Mouse (Mus musculus) kidney, adult 2 months (tissue): ENCODE measurements at regions not wholly inside any gene's neighbourhood (a gene's known extent, or its start where the extent isn't known, plus 50 kb on each side); places are given as distances from the start of the nearest gene placed in this dataset.

Experiments
- CTCF ChIP-seq: fragments of 200-500 bp; conservative IDR thresholded peaks from 2 replicates; pipeline ENCODE4 v1.5.1; 2011; ENCODE audit warnings: low read depth, mild to moderate bottlenecking, control low read depth, low read length, moderate library complexity, mixed read lengths; ENCODE audit not compliant: insufficient read depth, insufficient read length
- POLR2A ChIP-seq: fragments of 200-500 bp; IDR thresholded peaks from one replicate; pipeline ENCODE4 v1.6.1; 2011; ENCODE audit warnings: low read depth, low read length, control low read depth

DNA sequence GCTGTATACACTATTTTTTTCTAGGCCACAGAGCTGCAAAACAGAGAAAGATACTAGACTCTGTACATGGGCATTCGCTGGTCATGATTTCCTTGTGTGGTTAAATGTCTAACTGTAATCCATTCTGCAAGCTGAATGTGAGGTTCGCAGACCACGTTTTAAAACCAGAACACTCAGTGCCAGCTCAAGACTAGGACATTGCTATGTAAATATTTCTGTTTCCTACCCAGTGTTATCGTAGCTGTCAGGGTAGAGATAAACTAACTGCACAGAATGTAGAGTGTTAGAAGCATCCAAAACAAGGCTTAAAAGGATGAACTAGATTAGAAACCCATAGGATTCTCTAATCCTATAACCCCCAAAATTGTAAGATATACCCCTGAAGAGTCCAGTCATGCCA, 494.1 kb upstream of the Map3k7 start:
- TF ChIP-seq CTCF (no peak), POLR2A (no peak)
